Mouse (Mus musculus) olfactory bulb, adult 2 months (tissue): Measurements from ENCODE around the gene Tenm4.

ENCODE experiments used
- CTCF ChIP-seq: fragments of 200-500 bp; IDR thresholded peaks from 2 replicates; pipeline ENCODE4 v1.5.1; 2012; ENCODE audit warnings: low read depth, mild to moderate bottlenecking, low read length, moderate library complexity; ENCODE audit not compliant: insufficient read depth
- POLR2A ChIP-seq: fragments of 200-500 bp; IDR thresholded peaks from 2 replicates; pipeline ENCODE4 v1.6.1; 2012; ENCODE audit warnings: mild to moderate bottlenecking, low read depth, low read length, moderate library complexity; ENCODE audit not compliant: insufficient read depth

GRCm38 (mm10) chr7:96458992-96459391 is 287.9 kb downstream of the Tenm4 start:
- TF ChIP-seq POLR2A (no peak), CTCF (no peak)
